Mouse (Mus musculus): ENCODE results near the gene Clta. TPM values are rescaled to one million over a fixed set of nuclear protein-coding genes. Genes with fewer than 3 reads are reported as not detected.

Gene Clta
- total RNA-seq, 2 experiments from 2014 or later = 285 to 293 TPM

GRCm38 (mm10) chr4:44072873-44073441 lies 68.7 kb downstream of the Clta start:
- Histone ChIP-seq H3K27ac (peak overlapping the region; percentile 84), H3K4me3 (peak overlapping the region; percentile 87)
- DNase-seq (ENCODE audit: low spot score in 2 of 2) = no peak
- peak; percentile 39 for TF ChIP-seq CTCF (conservative IDR thresholded peaks at IDR 0.05)

DNA sequence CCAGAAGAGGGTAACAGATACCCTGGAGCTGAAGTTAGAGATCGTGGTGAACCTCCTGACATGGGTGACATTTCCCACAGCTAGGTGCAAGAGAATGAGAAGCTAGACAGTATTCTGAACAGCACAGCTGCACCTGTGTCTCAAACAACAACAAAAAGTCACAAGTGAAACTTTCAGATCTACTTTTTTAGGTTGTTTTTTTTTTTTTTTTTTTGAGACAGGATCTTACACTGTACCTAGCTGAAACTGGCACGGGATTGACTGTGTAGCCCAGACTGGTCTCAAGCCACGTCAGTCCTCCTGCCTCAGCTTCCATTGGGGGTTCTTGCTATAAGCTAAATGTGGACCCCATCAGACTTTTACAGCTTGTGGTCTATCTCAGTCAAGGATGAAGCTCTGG lies 69.5 kb downstream of the Clta start:
- Histone ChIP-seq H3K27ac (no peak overlapping the region), H3K4me3 (no peak overlapping the region)
- DNase-seq (ENCODE audit: low spot score in 2 of 2) = no peak
- no peak for TF ChIP-seq CTCF (conservative IDR thresholded peaks at IDR 0.05)

GRCm38 (mm10) chr4:44074422-44074821 lies 70.2 kb downstream of the Clta start:
- Histone ChIP-seq H3K27ac (no peak overlapping the region), H3K4me3 (no peak overlapping the region)
- no peak for DNase-seq (ENCODE audit: low spot score in 2 of 2)
- no peak for TF ChIP-seq CTCF (conservative IDR thresholded peaks at IDR 0.05)

GRCm38 (mm10) chr4:44078358-44078933 lies 74.2 kb downstream of the Clta start:
- Histone ChIP-seq H3K4me3 (no peak overlapping the region), H3K27ac (no peak overlapping the region)
- TF ChIP-seq CTCF (conservative IDR thresholded peaks at IDR 0.05) = no peak
- DNase-seq (ENCODE audit: low spot score in 2 of 2) = no peak

Other genes with a start within 250 kb of the Clta start
- not detected for gene Olfr159, start 233.4 kb upstream of the Clta start, total RNA-seq (2021)
- gene Olfr156, start 180.6 kb upstream of the Clta start, total RNA-seq (2021) = not detected
- not detected for gene Olfr157, start 164.3 kb upstream of the Clta start, total RNA-seq (2021)
- gene Olfr155, start 152.9 kb upstream of the Clta start, total RNA-seq (2021) = not detected
- gene Reck, start 128.9 kb upstream of the Clta start, total RNA-seq (2021) = 1 to 10 TPM; 7.7 TPM
- 1 to 10 TPM; 2.5 to 2.7 TPM for gene Glipr2, start 47.1 kb upstream of the Clta start, total RNA-seq (2021)
- gene Ccin, start 21.0 kb upstream of the Clta start, total RNA-seq (2021) = not detected
- gene Gne, start 79.7 kb downstream of the Clta start, total RNA-seq (2021) = 10 to 100 TPM; 47.4 to 53.1 TPM
- gene Rnf38, start 229.3 kb downstream of the Clta start, total RNA-seq (2021) = 10 to 100 TPM; 49.8 to 52.3 TPM